Mouse (Mus musculus): ENCODE data around the gene Osm.

Gene Osm

DNA sequence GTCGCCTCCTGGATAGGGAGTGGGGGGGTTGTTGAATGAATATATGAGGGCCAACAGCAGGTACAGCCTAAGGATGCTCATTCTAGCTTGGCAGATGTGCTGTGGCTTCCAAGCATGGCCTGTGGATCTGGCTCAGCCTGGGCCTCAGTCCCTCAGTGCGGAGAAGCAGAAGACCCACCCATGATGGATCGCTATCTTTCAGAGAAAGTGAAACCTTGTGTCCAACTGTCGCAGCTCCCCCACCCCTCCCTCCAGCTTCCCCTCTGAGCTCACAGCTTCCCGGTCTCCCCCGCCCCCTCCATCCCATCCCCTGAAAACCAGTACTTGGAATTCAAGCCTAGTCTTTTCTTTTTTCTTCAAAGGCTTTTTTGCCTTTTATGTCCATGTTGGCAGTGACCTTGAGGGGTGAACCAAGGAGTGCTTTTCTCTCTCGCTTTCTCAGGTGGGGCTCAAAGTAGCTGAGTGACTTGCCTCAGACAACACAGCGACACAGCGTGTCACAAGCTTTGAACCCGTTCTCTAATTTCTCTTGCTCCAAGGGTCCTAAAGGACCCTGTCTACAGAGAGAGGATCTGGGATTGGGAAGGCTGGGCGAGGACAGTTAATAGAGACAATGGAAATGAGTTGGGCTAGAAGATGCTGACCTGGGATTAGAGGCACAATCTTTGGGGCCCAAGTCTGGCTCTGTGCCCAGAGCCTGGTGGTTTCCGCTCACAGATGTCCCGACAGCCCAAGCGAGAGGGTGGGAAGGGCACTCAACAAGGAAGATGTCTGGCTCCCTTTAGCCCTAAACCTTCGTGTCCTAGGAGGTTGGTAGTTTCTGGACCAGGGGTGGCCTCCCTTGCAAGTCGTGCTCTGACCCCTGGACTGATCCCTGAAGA lies at the start of gene Osm:
Gene Osm (plus strand): TSS at position 756 of the 881 bp plus-strand sequence.
- DNase-seq: peak in 1 of 2 experiments; percentile 41

GRCm38 (mm10) chr11:4186486-4187317 lies 49.5 kb upstream of the Osm start, which contains the start of gene Tbc1d10a:
TSS of gene Tbc1d10a (plus strand) at chr11:4186789.
- DNase-seq: peak; percentile 99

- DNase-seq: no peak
Measured at GRCm38 (mm10) chr11:4187318-4187700, 48.9 kb upstream of the Osm start.

- no peak for DNase-seq
Measured at GRCm38 (mm10) chr11:4189182-4189581, 47.0 kb upstream of the Osm start.

DNA sequence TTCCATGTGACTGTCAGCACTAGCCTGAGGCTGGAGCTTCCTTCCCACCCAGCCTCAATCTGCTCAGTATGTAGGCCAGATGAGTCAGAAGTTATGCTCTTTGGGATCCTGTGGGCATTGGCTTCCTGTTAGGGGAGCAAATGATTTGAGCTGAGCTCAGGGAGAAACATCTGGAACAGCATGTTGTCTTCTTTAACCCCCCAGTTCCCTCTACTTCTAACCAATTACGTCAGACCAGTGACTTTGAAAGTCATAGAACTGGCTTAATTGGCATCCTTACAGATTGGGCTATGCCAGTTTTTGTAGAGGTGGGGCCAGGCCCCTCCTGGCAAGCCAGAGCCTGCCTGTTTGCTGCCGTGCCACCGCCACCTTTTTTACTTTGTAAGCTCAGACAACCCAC lies 45.5 kb upstream of the Osm start:
- DNase-seq: no peak

GRCm38 (mm10) chr11:4192757-4193156 lies 43.5 kb upstream of the Osm start:
- DNase-seq: no peak

DNA sequence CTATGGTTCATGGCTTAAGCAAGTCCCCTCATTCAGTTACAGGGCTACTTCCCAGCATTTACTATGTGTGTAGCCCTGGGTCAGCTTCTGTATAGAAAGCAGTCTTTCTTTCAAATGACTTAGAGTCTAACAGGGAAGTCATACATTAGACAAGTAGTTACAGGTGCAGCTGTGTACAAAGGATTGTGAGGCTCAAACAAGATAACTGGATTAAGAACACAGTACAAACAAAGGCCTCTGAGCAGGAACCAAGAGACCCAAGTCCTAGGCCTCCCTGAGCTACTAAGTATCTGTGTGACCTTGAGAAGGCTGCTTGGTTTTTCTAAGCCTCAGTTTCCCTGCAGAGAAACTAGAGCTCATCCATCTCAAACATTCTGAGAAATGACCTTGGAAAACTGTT lies 42.8 kb upstream of the Osm start:
- no peak for DNase-seq

DNA sequence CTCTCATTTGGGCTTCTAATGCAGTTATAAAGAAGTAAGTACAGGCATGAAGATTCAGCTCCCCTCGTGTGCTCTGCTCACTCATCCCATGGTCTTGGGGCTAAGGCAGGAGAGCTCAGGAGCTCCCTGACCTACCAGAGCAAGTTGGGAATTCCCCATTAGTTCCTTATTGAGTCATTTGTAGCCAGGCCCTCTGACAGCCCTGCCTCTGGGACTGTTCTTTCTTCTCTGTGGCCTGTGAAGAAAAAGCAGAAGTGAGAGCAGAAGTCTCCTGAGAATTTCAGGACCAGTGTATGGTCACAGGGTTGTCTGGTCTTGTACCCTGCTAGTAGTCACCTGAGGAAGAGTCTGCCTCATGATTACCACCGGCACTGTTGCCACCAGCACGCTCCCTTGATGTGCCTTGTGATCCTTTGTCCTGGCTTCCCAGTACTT lies 40.6 kb upstream of the Osm start:
- no peak for DNase-seq

- DNase-seq: peak; percentile 53 to 76
Measured at GRCm38 (mm10) chr11:4196636-4197035, 39.6 kb upstream of the Osm start.

GRCm38 (mm10) chr11:4197691-4198090 lies 38.5 kb upstream of the Osm start:
- DNase-seq: peak in 1 of 2 experiments; percentile 61

GRCm38 (mm10) chr11:4201981-4202700 lies 34.1 kb upstream of the Osm start:
- DNase-seq: no peak

DNA sequence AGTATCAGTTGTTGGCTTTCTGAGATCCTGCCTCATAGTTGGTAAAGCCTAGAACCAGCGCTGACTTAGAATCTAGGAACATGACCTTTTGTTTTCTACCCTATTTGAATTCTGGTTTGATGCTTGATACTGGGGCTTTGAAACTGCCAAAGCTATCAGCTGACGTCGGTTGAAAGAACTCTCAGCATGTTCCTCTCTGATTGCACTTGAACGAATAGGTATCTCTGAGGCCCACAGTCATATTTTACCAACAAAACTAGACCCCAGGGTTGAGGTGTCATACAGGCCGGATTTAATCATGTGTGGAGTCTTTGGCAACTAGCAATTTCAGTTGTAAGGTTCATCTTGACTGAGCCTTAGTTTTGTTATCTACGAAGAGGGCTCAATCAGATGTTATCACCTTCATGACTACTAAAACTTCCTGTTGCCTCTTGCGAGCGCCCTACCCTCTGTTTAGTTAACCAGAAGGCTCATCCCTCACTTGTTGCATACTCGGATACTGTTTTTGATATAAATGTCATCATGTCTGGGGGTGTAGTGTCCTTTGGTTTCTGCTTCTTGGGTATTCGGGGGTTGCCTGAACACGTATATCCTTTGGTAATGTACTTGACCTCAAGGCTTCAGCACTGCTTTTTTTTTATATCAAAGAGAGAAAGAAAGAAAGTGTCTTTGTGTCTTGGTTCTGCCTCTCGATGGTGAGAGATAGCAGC lies 33.1 kb upstream of the Osm start:
- DNase-seq: no peak

- DNase-seq: peak; percentile 70 to 82
Measured at GRCm38 (mm10) chr11:4203705-4204074, 32.5 kb upstream of the Osm start.

DNA sequence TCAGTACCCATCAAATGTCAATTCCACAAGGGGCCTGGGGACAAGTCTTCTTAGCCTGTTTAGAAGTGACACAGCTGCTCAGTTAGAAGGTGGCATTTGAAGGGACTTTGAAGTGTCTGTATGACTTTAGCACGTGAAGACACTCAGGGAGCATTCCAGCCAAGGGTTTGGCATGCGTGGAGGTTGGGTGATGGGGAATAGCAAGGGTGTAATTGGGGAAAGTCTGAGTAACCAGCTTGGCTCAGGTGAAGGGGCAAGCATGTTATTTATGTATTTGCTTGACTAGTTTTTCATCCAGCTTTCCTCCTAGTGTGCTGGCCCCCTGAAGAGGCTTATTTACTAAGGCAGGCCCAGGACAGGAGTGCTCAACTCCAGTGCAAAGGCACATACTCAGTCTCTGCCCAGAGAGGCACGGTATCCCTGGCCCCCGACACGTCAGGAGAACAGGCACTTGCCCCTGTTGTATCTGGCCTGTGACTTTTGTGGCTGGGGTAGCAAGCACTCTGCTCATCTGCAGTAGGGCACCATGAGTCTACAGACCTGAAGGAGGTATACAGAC lies 31.0 kb upstream of the Osm start:
- DNase-seq: peak; percentile 54 to 79

DNA sequence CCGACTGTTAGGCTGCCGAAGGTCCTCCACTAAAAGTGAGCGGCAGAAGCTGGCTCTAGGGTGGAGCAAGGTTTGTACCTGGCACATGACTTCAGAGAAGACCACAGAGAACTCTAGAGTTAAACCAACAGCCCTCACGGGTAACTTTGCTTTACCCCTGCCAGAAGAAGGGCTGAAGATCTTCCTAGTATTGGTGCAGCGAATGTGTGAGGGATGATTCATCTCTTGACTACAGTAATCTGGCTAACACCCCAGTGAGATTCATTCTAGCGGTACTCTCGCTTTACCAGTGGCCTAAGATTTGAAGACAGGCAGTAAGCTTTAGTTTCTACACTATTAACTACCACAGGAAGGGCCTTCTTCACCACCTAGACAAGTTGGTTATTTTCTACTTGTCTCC lies 30.3 kb upstream of the Osm start:
- no peak for DNase-seq

GRCm38 (mm10) chr11:4206563-4206962 lies 29.7 kb upstream of the Osm start:
- DNase-seq: no peak

DNA sequence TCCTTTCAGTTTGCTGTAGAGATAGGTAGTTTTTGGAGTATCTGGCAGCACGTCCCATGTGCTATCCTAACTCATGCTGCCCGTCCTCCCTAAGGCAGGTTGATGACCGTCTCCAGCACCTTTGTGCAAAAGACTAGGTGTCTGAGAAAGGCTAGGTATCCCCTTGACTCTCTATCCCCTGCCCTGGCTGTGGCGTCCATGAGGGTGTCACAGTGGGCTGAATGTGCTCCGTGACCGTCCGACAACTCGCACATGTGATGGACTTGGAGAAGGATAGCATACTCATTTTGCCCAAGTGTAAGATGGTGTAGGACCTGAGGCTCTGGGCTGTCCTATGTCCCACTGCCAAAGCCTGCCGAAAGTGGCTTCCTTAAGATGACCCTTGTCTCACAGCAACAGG lies 28.6 kb upstream of the Osm start:
- DNase-seq: no peak

GRCm38 (mm10) chr11:4209556-4209955 lies 26.7 kb upstream of the Osm start:
- DNase-seq: peak in 1 of 2 experiments; percentile 49

GRCm38 (mm10) chr11:4210786-4211185 lies 25.4 kb upstream of the Osm start:
- no peak for DNase-seq

DNA sequence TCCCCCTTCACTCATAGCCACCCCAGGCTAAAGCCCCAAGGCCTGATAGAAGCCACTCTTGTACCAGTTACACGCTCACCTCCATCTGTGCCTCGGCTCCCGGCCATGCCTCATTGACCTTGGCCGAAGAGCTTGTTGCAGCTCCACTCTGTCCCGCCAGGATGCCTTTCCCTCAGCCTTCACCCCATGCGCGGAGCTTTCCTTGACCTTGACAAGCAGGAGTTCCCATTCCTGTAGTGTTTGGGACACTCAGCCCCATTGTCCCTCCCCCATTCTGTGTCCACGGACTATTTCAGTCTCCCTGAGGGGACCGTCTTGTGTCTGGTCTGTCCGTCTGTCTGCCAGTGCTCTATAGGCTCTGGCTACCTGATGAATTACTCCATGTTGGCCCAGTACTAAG lies 23.1 kb upstream of the Osm start:
- no peak for DNase-seq

DNA sequence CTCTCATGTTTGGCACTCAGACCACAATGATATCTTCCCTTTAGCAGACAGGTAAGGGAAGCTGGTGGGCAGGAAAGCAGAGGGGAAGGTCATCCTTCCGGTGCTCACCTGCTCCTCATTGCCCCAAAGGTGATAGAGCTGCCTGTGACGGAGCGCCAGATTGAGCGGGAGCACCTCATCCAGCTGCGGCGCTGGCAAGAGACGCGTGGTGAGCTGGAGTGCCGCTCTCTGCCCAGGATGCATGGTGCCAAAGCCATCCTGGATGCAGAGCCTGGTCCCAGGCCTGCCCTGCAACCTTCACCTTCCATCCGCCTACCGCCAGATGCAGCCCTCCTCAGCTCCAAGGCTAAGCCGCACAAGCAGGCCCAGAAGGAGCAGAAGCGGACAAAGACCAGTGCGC lies 21.6 kb upstream of the Osm start:
- no peak for DNase-seq

DNA sequence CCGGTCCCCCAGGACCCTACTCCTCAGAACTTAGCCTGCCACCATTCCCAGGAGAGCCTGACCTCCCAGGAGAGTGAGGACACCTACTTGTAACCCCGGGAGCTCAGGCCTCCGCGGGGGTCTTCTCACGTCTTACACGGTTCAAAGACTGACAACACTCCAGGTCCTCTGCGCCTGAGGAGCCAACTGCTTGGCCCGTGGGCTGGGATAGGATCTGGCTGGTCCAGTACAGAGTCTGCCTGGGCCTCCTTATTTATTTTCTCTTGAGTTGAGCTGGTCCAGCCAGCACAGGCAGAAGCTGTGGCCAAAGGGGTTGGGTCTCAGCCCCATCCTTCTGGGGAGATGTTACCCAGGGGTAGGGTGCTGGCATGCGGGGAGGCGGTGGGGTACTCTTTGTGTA lies 21.2 kb upstream of the Osm start:
- DNase-seq: no peak

Measured in lung, postnatal 4 days (tissue).